Mouse (Mus musculus) left cerebral cortex, postnatal 14 days (tissue): ENCODE measurements around the gene Atf5. TPM values are rescaled to one million over a fixed set of nuclear protein-coding genes. Genes with fewer than 3 reads are reported as not detected.

Experiments used
- DNase-seq, 2 experiments: peaks; one replicate each; pipeline ENCODE4 v3.0.0; 2021 to 2022; ENCODE audit warnings: low spot score in 2 of 2, mixed read lengths in 1 of 2
- intact Hi-C: fragments of 180-260 bp; cut with DNase I; formaldehyde crosslinking; loops from one replicate; pipeline ENCODE4 v1.15.1; 2025
- total RNA-seq, 2 experiments: library from RNA; stranded (reverse); gene quantifications; 2 replicates each; pipeline ENCODE4 v1.2.3; 2021

Atf5 gene
- total RNA-seq, 2 experiments from 2014 or later = 24.4 to 25.1 TPM

GRCm38 (mm10) chr7:44851625-44852234 is 35.3 kb upstream of the Atf5 start:
- intact Hi-C loops = no loop called here
- DNase-seq = no peak

GRCm38 (mm10) chr7:44850789-44851624 is 34.5 kb upstream of the Atf5 start:
- intact Hi-C loops = no loop called here

GRCm38 (mm10) chr7:44850146-44850545 is 33.7 kb upstream of the Atf5 start:
- intact Hi-C loops = no loop called here
- DNase-seq = peak; percentile 72 to 77

More at GRCm38 (mm10) chr7:44850789-44851624, 34.5 kb upstream of the Atf5 start:
- DNase-seq = no peak

- DNase-seq = peak; percentile 91 to 95
- intact Hi-C loops = no loop called here
Observed at GRCm38 (mm10) chr7:44849416-44850111, 33.1 kb upstream of the Atf5 start.

GRCm38 (mm10) chr7:44848561-44849415 is 32.3 kb upstream of the Atf5 start, which contains the start of the genes Akt1s1 and Tbc1d17:
Gene Akt1s1, plus strand, starts transcription at chr7:44848991.
Gene Tbc1d17, minus strand, starts transcription at chr7:44849079.
- peak; percentile 99 to 100 for DNase-seq
- intact Hi-C loops = no loop called here

DNA sequence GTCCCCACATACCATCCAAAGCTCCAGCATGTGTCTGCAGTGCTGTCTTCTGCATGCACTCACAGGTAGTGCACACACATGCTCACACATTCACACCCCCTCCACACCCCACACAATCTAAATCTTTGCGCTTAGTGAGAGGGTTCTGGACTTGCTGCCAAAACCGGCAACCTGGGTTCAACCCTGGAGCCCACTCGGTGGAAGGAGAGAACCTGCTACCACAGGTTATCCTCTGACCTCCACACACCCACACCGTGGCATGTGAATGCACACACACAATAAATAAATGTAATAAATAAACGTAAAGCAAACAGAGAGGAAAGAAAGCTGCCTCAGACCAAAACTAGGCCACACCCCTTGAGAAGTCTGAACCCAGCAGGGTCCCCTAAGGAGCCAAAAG is 31.3 kb upstream of the Atf5 start:
- DNase-seq = no peak
- intact Hi-C loops = no loop called here

- no peak for DNase-seq
- intact Hi-C loops = no loop called here
Observed at GRCm38 (mm10) chr7:44846804-44847203, 30.3 kb upstream of the Atf5 start.

- DNase-seq = no peak
- intact Hi-C loops = no loop called here
Observed at GRCm38 (mm10) chr7:44845006-44845405, 28.5 kb upstream of the Atf5 start.

DNA sequence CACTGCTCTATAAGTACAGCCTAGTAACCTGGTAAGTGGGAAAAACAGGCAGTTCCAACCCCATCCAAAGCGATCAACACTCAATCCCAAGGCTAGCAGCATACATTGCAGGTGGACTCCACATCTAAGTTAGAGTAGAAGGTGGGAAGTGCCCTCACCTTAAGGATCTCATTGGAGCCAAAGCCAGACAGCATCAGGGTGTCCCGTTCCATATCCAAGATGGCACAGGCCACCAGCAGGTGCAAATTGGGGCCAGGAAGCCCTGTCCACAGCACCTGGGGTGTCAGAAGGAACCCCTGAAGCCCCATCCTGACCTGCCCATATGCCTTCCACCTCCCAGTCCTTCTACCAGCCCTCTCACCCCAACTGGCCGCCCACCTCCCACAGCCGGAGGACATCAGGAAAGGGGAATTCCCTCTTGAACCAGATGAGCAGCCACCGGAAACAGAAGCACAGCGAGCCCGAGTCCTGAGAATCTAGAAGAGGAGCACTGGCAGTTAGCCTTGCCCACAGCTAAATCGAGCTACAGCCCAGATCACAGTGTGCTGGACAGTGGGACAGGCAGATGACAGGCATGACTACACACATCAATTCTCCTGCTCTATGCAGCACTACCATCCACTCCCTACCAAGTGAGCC is 25.5 kb upstream of the Atf5 start:
- DNase-seq = no peak
- intact Hi-C loops = no loop called here

- no peak for DNase-seq
- intact Hi-C loops = no loop called here
Observed at GRCm38 (mm10) chr7:44840426-44840825, 24.0 kb upstream of the Atf5 start.

DNA sequence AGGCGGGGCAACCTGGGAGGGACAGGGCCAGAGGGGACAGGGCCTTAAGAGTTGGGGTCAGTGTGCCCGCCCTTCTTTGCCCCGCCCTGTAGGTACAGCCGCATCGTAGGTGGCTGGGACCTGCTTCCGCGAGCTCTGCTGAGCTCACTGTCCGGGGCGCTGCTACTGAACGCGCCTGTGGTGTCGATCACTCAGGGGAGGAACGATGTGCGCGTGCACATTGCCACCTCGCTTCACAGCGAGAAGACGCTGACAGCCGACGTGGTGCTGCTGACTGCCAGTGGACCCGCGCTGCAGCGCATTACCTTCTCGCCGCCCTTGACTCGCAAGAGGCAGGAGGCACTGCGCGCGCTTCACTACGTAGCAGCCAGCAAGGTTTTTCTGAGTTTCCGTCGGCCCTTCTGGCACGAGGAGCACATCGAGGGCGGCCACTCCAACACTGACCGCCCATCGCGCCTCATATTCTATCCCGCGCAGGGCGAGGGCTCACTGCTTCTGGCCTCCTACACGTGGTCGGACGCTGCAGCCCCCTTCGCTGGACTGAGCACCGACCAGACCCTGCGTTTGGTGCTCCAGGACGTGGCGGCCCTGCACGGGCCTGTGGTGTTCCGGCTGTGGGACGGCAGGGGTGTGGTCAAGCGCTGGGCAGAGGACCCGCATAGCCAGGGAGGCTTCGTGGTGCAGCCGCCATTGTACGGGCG is 23.2 kb upstream of the Atf5 start:
- intact Hi-C loops = no loop called here
- peak; percentile 66 to 75 for DNase-seq

GRCm38 (mm10) chr7:44839171-44839490 is 22.7 kb upstream of the Atf5 start:
- DNase-seq = no peak
- intact Hi-C loops = no loop called here

GRCm38 (mm10) chr7:44838073-44838472 is 21.6 kb upstream of the Atf5 start:
- DNase-seq = no peak
- intact Hi-C loops = no loop called here

- DNase-seq = no peak
- intact Hi-C loops = no loop called here
Observed at GRCm38 (mm10) chr7:44836423-44837053, 20.1 kb upstream of the Atf5 start.

- intact Hi-C loops = no loop called here
Observed at GRCm38 (mm10) chr7:44836016-44836404, 19.6 kb upstream of the Atf5 start.

DNA sequence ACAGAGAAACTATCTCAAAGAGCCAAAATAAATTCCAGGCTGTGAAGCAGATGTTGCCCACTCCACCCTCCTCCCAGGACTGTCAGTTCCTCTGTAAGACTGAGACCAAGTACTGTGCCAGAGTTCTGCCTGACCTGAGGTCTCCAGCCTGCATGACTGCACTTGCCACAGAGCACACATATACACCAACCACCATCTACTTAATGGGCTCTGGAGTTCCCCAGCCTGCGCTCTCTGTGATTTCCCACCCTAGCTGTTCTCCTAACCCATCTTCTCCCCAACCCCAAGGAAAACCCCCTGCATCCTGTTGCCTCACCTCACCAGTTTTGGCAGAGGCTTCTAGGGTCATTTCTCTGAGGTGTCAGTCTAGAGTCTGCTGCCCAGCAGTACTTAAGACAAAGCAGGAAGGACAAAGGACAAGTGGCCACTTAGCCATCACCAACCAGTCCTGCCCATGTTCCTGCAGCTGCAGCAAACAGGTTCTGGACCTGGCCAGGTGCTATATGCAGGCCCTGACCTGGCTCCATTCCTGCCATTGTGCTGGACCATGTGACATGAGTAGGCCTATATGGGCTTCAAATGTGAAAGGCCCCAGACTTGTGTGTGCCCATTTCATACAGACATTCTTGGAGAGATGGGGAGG is 19.0 kb upstream of the Atf5 start:
- DNase-seq = no peak
- intact Hi-C loops = no loop called here

More at GRCm38 (mm10) chr7:44836016-44836404, 19.6 kb upstream of the Atf5 start:
- no peak for DNase-seq

DNA sequence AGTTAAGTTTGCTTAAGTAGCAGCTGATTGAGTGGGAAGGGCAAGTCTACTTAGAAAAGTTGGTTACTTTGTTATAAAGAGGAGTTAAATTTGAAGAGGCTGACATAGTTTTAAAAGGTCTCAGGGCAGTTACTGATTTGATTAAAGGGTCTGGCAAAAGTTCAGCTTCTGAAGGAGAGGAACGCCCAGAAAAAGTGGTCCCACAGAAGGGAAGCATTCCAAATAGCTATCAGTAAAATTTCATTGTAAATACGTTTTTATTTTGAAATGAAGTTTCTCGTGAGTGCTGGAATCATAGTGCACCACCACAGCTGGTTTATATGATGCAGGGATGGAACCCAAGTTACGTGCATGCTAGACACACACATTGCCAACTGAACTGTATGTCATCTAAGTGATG is 16.3 kb upstream of the Atf5 start:
- intact Hi-C loops = no loop called here
- DNase-seq = no peak

DNA sequence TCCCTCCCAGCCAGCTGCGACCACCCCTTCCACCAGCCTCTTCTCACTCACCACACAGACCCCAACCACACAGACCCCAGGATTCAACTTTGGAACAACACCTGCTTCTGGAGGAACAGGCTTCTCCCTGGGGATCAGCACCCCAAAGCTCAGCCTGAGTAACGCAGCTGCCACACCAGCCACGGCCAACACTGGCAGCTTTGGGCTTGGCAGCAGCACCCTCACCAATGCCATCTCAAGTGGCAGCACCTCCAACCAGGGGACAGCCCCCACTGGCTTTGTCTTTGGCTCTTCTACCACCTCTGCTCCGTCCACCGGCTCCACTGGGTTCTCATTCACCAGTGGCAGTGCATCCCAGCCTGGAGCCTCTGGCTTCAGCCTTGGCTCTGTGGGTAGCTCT is 12.2 kb upstream of the Atf5 start:
- no peak for DNase-seq
- intact Hi-C loops = no loop called here
